Mouse (Mus musculus) MEL (cell line): ENCODE measurements around the gene Pcca. TPM values are rescaled to one million over a fixed set of nuclear protein-coding genes. Genes with fewer than 3 reads are reported as not detected.
A peak's percentile ranks its signal among the peaks of the same experiment; 100 is the strongest.

Experiments
- DNase-seq: peaks from one replicate; pipeline ENCODE4 v3.0.0; 2011; ENCODE audit warnings: low read depth, low spot score
- H3K27ac ChIP-seq: 2 replicates; pipeline ENCODE4 v1.5.1; 2012; ENCODE audit warnings: low read depth, mild to moderate bottlenecking, control low read depth, low read length, moderate library complexity; ENCODE audit not compliant: control insufficient read depth
- H3K27me3 ChIP-seq, 2 experiments: fragments of 150-350 bp in 1 of 2; sonication (generic) in 1 of 2; 2 replicates each; pipeline ENCODE4 v1.6.1; 2012; ENCODE audit warnings: low read length in 2 of 2, mild to moderate bottlenecking in 2 of 2, improper control_type of control experiment in 1 of 2, moderate library complexity in 1 of 2; ENCODE audit not compliant: insufficient read depth in 2 of 2, control insufficient read depth in 1 of 2
- H3K36me3 ChIP-seq, 2 experiments: 2 replicates each; pipeline ENCODE4 v1.6.1; 2012 to 2014; ENCODE audit warnings: low read length in 2 of 2, improper control_type of control experiment in 1 of 2, inconsistent platforms in 1 of 2, mild to moderate bottlenecking in 1 of 2; ENCODE audit not compliant: insufficient read depth in 2 of 2, control insufficient read depth in 1 of 2
- H3K4me1 ChIP-seq, 2 experiments: fragments of 150-350 bp in 1 of 2; sonication (generic) in 1 of 2; 2 replicates each; pipeline ENCODE4 v1.6.1; 2012; ENCODE audit warnings: low read length in 2 of 2, improper control_type of control experiment in 1 of 2, mild to moderate bottlenecking in 1 of 2; ENCODE audit not compliant: insufficient read depth in 2 of 2, control insufficient read depth in 1 of 2
- H3K4me3 ChIP-seq, 2 experiments: fragments of 150-350 bp in 1 of 2; sonication (generic) in 1 of 2; 2 replicates each; pipeline ENCODE4 v1.5.1; 2012; ENCODE audit warnings: low read depth in 2 of 2, low read length in 2 of 2, mild to moderate bottlenecking in 2 of 2, moderate library complexity in 2 of 2, control low read depth in 1 of 2, improper control_type of control experiment in 1 of 2; ENCODE audit not compliant: control insufficient read depth in 1 of 2, insufficient read depth in 1 of 2
- H3K79me2 ChIP-seq: 2 replicates; pipeline ENCODE4 v1.6.1; 2012; ENCODE audit warnings: mild to moderate bottlenecking, low read length, moderate library complexity; ENCODE audit not compliant: control insufficient read depth, poor library complexity, insufficient read depth
- H3K9ac ChIP-seq: 2 replicates; pipeline ENCODE4 v1.6.1; 2012; ENCODE audit warnings: low read depth, mild to moderate bottlenecking, control low read depth, low read length, moderate library complexity; ENCODE audit not compliant: control insufficient read depth, poor library complexity, severe bottlenecking
- H3K9me3 ChIP-seq: fragments of 150-350 bp; sonication (generic); replicated peaks from 2 replicates; pipeline ENCODE4 v1.6.1; 2012; ENCODE audit warnings: mild to moderate bottlenecking, low read length, improper control_type of control experiment, moderate library complexity; ENCODE audit not compliant: insufficient read depth
- BHLHE40 ChIP-seq: IDR thresholded peaks from 2 replicates; pipeline ENCODE4 v1.6.1; 2012; ENCODE audit warnings: low read depth, mild to moderate bottlenecking, inconsistent platforms, low read length, improper control_type of control experiment, borderline replicate concordance
- CHD1 ChIP-seq: IDR thresholded peaks from 2 replicates; pipeline ENCODE4 v1.6.1; 2012; ENCODE audit warnings: low read depth, mild to moderate bottlenecking, inconsistent platforms, low read length, improper control_type of control experiment
- CTCF ChIP-seq, 3 experiments: IDR thresholded peaks in 2 of 3; conservative IDR thresholded peaks in 1 of 3; 2 replicates each; pipeline ENCODE4 v1.5.1; 2011 to 2012; ENCODE audit warnings: low read length in 3 of 3, low read depth in 2 of 3, mild to moderate bottlenecking in 2 of 3, improper control_type of control experiment in 1 of 3, inconsistent platforms in 1 of 3, mixed read lengths in 1 of 3, moderate library complexity in 1 of 3; ENCODE audit not compliant: control insufficient read depth in 1 of 3, insufficient read depth in 1 of 3, poor library complexity in 1 of 3, severe bottlenecking in 1 of 3
- ELF1 ChIP-seq: IDR thresholded peaks from 2 replicates; pipeline ENCODE4 v1.6.1; 2014; ENCODE audit warnings: low read depth, mild to moderate bottlenecking, inconsistent platforms, low read length, improper control_type of control experiment, moderate library complexity
- EP300 ChIP-seq, 2 experiments: IDR thresholded peaks; 2 replicates each; pipeline ENCODE4 v1.6.1; 2011; ENCODE audit warnings: improper control_type of control experiment in 2 of 2, low read length in 2 of 2, low read depth in 1 of 2, mild to moderate bottlenecking in 1 of 2
- GATA1 ChIP-seq: IDR thresholded peaks from 2 replicates; pipeline ENCODE4 v1.6.1; 2011; ENCODE audit warnings: low read depth, low read length, improper control_type of control experiment
- HCFC1 ChIP-seq: IDR thresholded peaks from 2 replicates; pipeline ENCODE4 v1.6.1; 2012; ENCODE audit warnings: low read depth, mild to moderate bottlenecking, inconsistent platforms, low read length, improper control_type of control experiment, moderate library complexity
- JUND ChIP-seq: IDR thresholded peaks from 2 replicates; pipeline ENCODE4 v1.6.1; 2011; ENCODE audit warnings: low read depth, mild to moderate bottlenecking, improper control_type of control experiment, low read length
- KAT2A ChIP-seq: conservative IDR thresholded peaks from 2 replicates; pipeline ENCODE4 v1.6.1; 2012; ENCODE audit warnings: low read depth, low read length, improper control_type of control experiment, inconsistent platforms
- MAX ChIP-seq: IDR thresholded peaks from 2 replicates; pipeline ENCODE4 v1.6.1; 2011; ENCODE audit warnings: low read length, improper control_type of control experiment
- MEF2A ChIP-seq: IDR thresholded peaks from 2 replicates; pipeline ENCODE4 v1.6.1; 2014; ENCODE audit warnings: low read depth, mild to moderate bottlenecking, inconsistent platforms, low read length, improper control_type of control experiment; ENCODE audit not compliant: poor library complexity, insufficient replicate concordance, severe bottlenecking; ENCODE audit errors: extremely low read depth
- MXI1 ChIP-seq: IDR thresholded peaks from 2 replicates; pipeline ENCODE4 v1.6.1; 2011; ENCODE audit warnings: mild to moderate bottlenecking, low read depth, low read length, improper control_type of control experiment
- MYB ChIP-seq: IDR thresholded peaks from 2 replicates; pipeline ENCODE4 v1.6.1; 2011; ENCODE audit warnings: mild to moderate bottlenecking, low read depth, low read length, improper control_type of control experiment
- MYC ChIP-seq: IDR thresholded peaks from 2 replicates; pipeline ENCODE4 v1.6.1; 2011; ENCODE audit warnings: low read depth, mild to moderate bottlenecking, low read length, improper control_type of control experiment, moderate library complexity
- NELFE ChIP-seq: IDR thresholded peaks from 2 replicates; pipeline ENCODE4 v1.6.1; 2011; ENCODE audit warnings: low read depth, low read length, improper control_type of control experiment
- POLR2A ChIP-seq, 2 experiments: IDR thresholded peaks; 2 replicates each; pipeline ENCODE4 v1.6.1; 2011 to 2012; ENCODE audit warnings: low read length in 2 of 2, mild to moderate bottlenecking in 2 of 2, control low read depth in 1 of 2, improper control_type of control experiment in 1 of 2, low read depth in 1 of 2, moderate library complexity in 1 of 2; ENCODE audit not compliant: control insufficient read depth in 1 of 2, insufficient read depth in 1 of 2, poor library complexity in 1 of 2
- RAD21 ChIP-seq: IDR thresholded peaks from 2 replicates; pipeline ENCODE4 v1.6.1; 2011; ENCODE audit warnings: mild to moderate bottlenecking, low read depth, low read length, improper control_type of control experiment
- SMC3 ChIP-seq: IDR thresholded peaks from 2 replicates; pipeline ENCODE4 v1.6.1; 2011; ENCODE audit warnings: low read depth, low read length, improper control_type of control experiment
- TBP ChIP-seq: IDR thresholded peaks from 2 replicates; pipeline ENCODE4 v1.8.0; 2011; ENCODE audit warnings: low read depth, low read length, improper control_type of control experiment
- UBTF ChIP-seq: IDR thresholded peaks from 2 replicates; pipeline ENCODE4 v1.6.1; 2012; ENCODE audit warnings: low read depth, mild to moderate bottlenecking, inconsistent platforms, low read length, improper control_type of control experiment, moderate library complexity, borderline replicate concordance; ENCODE audit not compliant: insufficient read depth
- USF1 ChIP-seq: IDR thresholded peaks from 2 replicates; pipeline ENCODE4 v1.6.1; 2014; ENCODE audit warnings: low read depth, mild to moderate bottlenecking, inconsistent platforms, low read length, improper control_type of control experiment, moderate library complexity
- USF2 ChIP-seq, 2 experiments: IDR thresholded peaks; 2 replicates each; pipeline ENCODE4 v1.6.1; 2011 to 2012; ENCODE audit warnings: improper control_type of control experiment in 2 of 2, low read length in 2 of 2, borderline replicate concordance in 1 of 2, inconsistent platforms in 1 of 2, low read depth in 1 of 2, mild to moderate bottlenecking in 1 of 2; ENCODE audit not compliant: insufficient read depth in 1 of 2
- ZKSCAN1 ChIP-seq: IDR thresholded peaks from 2 replicates; pipeline ENCODE4 v1.6.1; 2012; ENCODE audit warnings: low read depth, mild to moderate bottlenecking, inconsistent platforms, low read length, improper control_type of control experiment, moderate library complexity
- polyA plus RNA-seq, 2 experiments: library from polyadenylated mRNA; stranded (reverse) in 1 of 2; unstranded in 1 of 2; fragments of >175 nt in 1 of 2; fragments of >200 nt in 1 of 2; gene quantifications; 2 replicates each; pipeline versions ENCODE4 v1.2.1 to v1.2.4; 2012; ENCODE audit warnings: low replicate concordance in 2 of 2, low read depth in 1 of 2; ENCODE audit not compliant: insufficient read length in 2 of 2, insufficient read depth in 1 of 2, missing spikeins in 1 of 2
- total RNA-seq: library from RNA; depleted of rRNA; stranded (reverse); fragments of 300-350 nt; gene quantifications from 2 replicates; pipeline ENCODE4 v1.2.3, GENCODE M21; 2012

Pcca gene
- total and polyA plus RNA-seq, 3 experiments, result 21.2 to 22.7 TPM; not detected in 1

DNA sequence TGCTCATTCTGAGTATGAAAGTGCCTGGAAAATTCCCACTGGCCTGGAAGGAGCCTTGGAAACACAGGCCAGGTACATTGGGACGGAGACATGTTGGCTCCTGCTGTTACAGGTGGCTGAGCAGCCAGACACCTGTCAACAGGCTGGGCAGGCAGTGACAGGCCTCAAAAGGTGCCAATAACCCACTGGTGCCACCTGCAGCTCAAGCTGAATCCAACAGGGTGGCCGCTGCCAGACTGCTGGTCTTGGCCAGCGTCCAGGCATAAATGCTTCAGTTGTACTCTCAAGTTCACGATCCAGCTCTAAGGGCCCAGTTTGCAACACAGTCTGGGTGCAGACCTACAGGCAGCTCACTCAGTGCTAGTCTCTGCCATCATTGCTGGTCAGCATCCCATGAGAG, 368.8 kb downstream of the Pcca start:
- H3K27me3 ChIP-seq, result no peaks in the 10 kb centered on the region
- H3K36me3 ChIP-seq, result peaks cover 2% of the 10 kb centered on the region in 2 experiments; a peak in 2 of 4 replicates
- DNase-seq, result no peak
- H3K4me3 ChIP-seq, result no peak overlapping the region
- H3K9me3 ChIP-seq, result no peaks in the 10 kb centered on the region
- H3K79me2 ChIP-seq, result peaks cover 2% of the 10 kb centered on the region; the same call in 1 of the 2 replicates
- H3K27ac ChIP-seq, result no peak overlapping the region
- no peak overlapping the region for H3K9ac ChIP-seq
- no peaks in the 10 kb centered on the region; a peak in 1 of 4 replicates for H3K4me1 ChIP-seq
- TF ChIP-seq RAD21 (peak; percentile 10), TBP (no peak), CHD1 (no peak), KAT2A (no peak), NELFE (no peak), SMC3 (peak; percentile 29; the same call in 1 of the 2 replicates), JUND (no peak), MYC (no peak), MYB (no peak), CTCF (IDR thresholded peaks at IDR 0.05 in 2 of 3, conservative IDR thresholded peaks at IDR 0.05 in 1 of 3; ENCODE audit: control insufficient read depth in 1 of 3, insufficient read depth in 1 of 3, low read depth in 2 of 3, low read length in 3 of 3, poor library complexity in 1 of 3, severe bottlenecking in 1 of 3) (peak in 2 of 3 experiments; percentile 24 to 34; a peak in 3 of 6 replicates), GATA1 (no peak), USF2 (IDR thresholded peaks at IDR 0.05; ENCODE audit: borderline replicate concordance in 1 of 2, insufficient read depth in 1 of 2, low read depth in 1 of 2, low read length in 2 of 2) (no peak), MXI1 (no peak), POLR2A (IDR thresholded peaks at IDR 0.05; ENCODE audit: control insufficient read depth in 1 of 2, insufficient read depth in 1 of 2, low read depth in 1 of 2, low read length in 2 of 2, poor library complexity in 1 of 2) (no peak), EP300 (IDR thresholded peaks at IDR 0.05; ENCODE audit: low read depth in 1 of 2, low read length in 2 of 2) (no peak), HCFC1 (no peak), UBTF (no peak), MAX (no peak), BHLHE40 (no peak), USF1 (no peak)

DNA sequence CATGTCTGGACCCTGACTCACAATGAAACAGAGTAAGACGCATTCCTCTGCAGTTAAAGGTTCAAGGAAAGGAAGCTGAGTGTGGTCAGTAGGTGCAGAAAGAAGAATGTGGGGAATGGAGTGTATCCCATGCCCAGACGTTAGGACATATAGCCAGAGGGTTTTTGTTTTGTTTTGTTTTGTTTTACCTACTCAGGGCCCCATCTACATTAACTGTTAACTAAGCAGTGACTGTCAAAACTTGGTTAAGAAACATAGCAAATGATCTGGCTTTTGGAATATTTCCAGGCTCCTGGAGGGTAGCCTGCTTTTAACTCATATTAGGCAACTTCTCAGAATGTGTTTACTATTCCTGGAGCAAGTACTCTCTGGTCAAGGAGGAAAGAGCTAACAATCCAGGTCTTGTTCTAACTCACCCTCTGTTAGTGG, 369.8 kb downstream of the Pcca start:
- Histone ChIP-seq H3K4me1 (no peaks in the 10 kb centered on the region; a peak in 1 of 4 replicates), H3K79me2 (peaks cover 5% of the 10 kb centered on the region; the same call in 1 of the 2 replicates), H3K27me3 (no peaks in the 10 kb centered on the region), H3K9ac (no peak overlapping the region), H3K9me3 (no peaks in the 10 kb centered on the region), H3K4me3 (no peak overlapping the region), H3K27ac (no peak overlapping the region), H3K36me3 (peaks cover 2% of the 10 kb centered on the region in 2 experiments; a peak in 2 of 4 replicates)
- TF ChIP-seq ZKSCAN1 (no peak), MEF2A (no peak), MYC (no peak), ELF1 (no peak), USF1 (no peak)
- no peak for DNase-seq
